Mouse (Mus musculus): ENCODE measurements around the gene Plac1. TPM values are rescaled to one million over a fixed set of nuclear protein-coding genes. Genes with fewer than 3 reads are reported as not detected.
"Not testable (repeated sequence)": the region's sequence is repeated elsewhere in the genome, so short reads cannot be mapped to it uniquely, and the experiment has no call there.

Gene Plac1
- total and polyA plus RNA-seq, 3 experiments: not detected

DNA sequence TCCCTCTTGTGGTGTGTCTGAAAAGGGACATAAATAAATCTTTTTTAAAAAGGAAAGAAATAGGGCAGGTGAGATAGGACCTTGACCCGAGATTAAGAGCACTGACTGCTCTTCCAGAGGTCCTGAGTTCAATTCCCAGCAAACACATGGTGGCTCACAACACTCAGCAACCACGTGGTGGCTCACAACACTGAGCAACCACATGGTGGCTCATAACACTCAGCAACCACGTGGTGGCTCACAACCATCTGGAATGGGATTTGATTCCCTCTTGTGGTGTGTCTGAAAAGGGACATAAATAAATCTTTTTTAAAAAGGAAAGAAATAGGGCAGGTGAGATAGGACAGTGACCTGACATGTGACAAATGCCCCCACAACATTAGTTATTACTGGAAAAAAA is 215.6 kb downstream of the Plac1 start:
- H3K27me3 ChIP-seq (replicated peaks); H3K4me3 ChIP-seq (replicated peaks in 1 of 3; ENCODE audit: low read depth in 2 of 3, low read length in 2 of 3, poor library complexity in 1 of 3); H3K9ac ChIP-seq (ENCODE audit: insufficient read depth, low read depth); H3K4me1 ChIP-seq (ENCODE audit: control insufficient read depth in 1 of 2, insufficient read depth in 2 of 2); dilution Hi-C loops (cut with MboI; ENCODE audit: extremely low pct_ligation_motif_present, extremely low pct_unique_long_range_greater_than_20kb, low sequenced_read_pairs); H3K9me3 ChIP-seq (replicated peaks; ENCODE audit: low read length); H3K27ac ChIP-seq (ENCODE audit: insufficient read depth, low read depth); H3K4me2 ChIP-seq (ENCODE audit: insufficient read depth, low read depth, poor library complexity, severe bottlenecking); H3K79me2 ChIP-seq (replicated peaks; ENCODE audit: control insufficient read depth, extremely low read depth, insufficient read depth, poor library complexity, severe bottlenecking): not testable (repeated sequence)
- in situ Hi-C loops (cut with MboI; ENCODE audit: low pct_ligation_motif_present, low pct_unique_long_range_greater_than_20kb, low sequenced_read_pairs): loop anchor here (25.0 kb wide), 1 partner anchor 238 kb away; the partner anchor contains the start of genes Fam122b and Fam122c
- TF ChIP-seq USF1 (IDR thresholded peaks at IDR 0.05; ENCODE audit: low read depth, low read length) (peak; percentile 34), MAX (IDR thresholded peaks at IDR 0.05; ENCODE audit: low read length) (peak; percentile 96), CTCF (conservative IDR thresholded peaks at IDR 0.05 in 1 of 2, IDR thresholded peaks at IDR 0.05 in 1 of 2; ENCODE audit: low read depth in 2 of 2, low read length in 2 of 2) (peak in 1 of 2 experiments; percentile 68; a peak in 2 of 4 replicates), MXI1 (IDR thresholded peaks at IDR 0.05; ENCODE audit: low read depth, low read length) (peak; percentile 86), MYC (IDR thresholded peaks at IDR 0.05; ENCODE audit: low read depth, low read length) (peak; percentile 98), SIN3A (IDR thresholded peaks at IDR 0.05; ENCODE audit: low read length) (0 out of 2 replicates have a peak, but pooled peaks have one; percentile 40), SMC3 (IDR thresholded peaks at IDR 0.05; ENCODE audit: low read depth, low read length) (peak; percentile 44), RAD21 (IDR thresholded peaks at IDR 0.05; ENCODE audit: low read depth, low read length) (peak; percentile 31)
- DNase-seq (ENCODE audit: extremely low read depth): peak; percentile 31
- peaks cover 12 to 27% of the 10 kb centered on the region in 2 experiments for H3K36me3 ChIP-seq (replicated peaks in 1 of 2; ENCODE audit: control insufficient read depth in 1 of 2, insufficient read depth in 1 of 2, low read length in 1 of 2)

DNA sequence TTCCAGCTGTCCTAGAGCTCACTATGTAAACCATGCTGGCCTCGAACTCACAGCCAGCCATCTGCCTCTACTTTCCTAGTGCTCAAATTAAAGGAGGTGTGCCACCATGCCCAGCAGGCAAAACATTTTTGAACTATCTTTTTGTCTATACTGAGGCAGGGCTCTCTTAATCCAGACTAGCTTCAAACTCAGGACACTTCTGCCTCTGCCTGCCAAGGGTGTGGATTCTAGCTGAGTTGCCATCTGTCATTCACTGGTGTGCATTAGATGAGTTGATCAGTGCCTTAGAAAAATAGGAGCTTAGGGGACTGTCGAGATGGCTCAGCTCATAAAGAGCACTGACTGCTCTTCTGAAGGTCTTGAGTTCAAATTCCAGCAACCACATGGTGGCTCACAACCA is 216.9 kb downstream of the Plac1 start:
- H3K9me3 ChIP-seq (replicated peaks; ENCODE audit: low read length): no peaks in the 10 kb centered on the region
- in situ Hi-C loops (cut with MboI; ENCODE audit: low pct_ligation_motif_present, low pct_unique_long_range_greater_than_20kb, low sequenced_read_pairs) (loop anchor here (25.0 kb wide), 1 partner anchor 239 kb away; the partner anchor contains the start of genes Fam122b and Fam122c), dilution Hi-C loops (cut with MboI; ENCODE audit: extremely low pct_ligation_motif_present, extremely low pct_unique_long_range_greater_than_20kb, low sequenced_read_pairs) (no loop called here)
- no peak for DNase-seq (ENCODE audit: extremely low read depth)
- H3K9ac ChIP-seq (ENCODE audit: insufficient read depth, low read depth): no peak overlapping the region
- no peak overlapping the region for H3K4me3 ChIP-seq (replicated peaks in 1 of 3; ENCODE audit: low read depth in 2 of 3, low read length in 2 of 3, poor library complexity in 1 of 3)
- H3K27me3 ChIP-seq (replicated peaks): no peaks in the 10 kb centered on the region
- TF ChIP-seq MAX (IDR thresholded peaks at IDR 0.05; ENCODE audit: low read length): no peak
- no peak for TF ChIP-seq NRF1 (IDR thresholded peaks at IDR 0.05; ENCODE audit: low read depth, low read length)
- no peak for TF ChIP-seq KAT2A (IDR thresholded peaks at IDR 0.05; ENCODE audit: insufficient replicate concordance, low read length)
- TF ChIP-seq EP300 (IDR thresholded peaks at IDR 0.05; ENCODE audit: low read length): no peak
- no peak for TF ChIP-seq SMC3 (IDR thresholded peaks at IDR 0.05; ENCODE audit: low read depth, low read length)
- TF ChIP-seq JUN (IDR thresholded peaks at IDR 0.05; ENCODE audit: insufficient read depth, low read depth, low read length): no peak
- no peaks in the 10 kb centered on the region for H3K79me2 ChIP-seq (replicated peaks; ENCODE audit: control insufficient read depth, extremely low read depth, insufficient read depth, poor library complexity, severe bottlenecking)
- H3K4me1 ChIP-seq (ENCODE audit: control insufficient read depth in 1 of 2, insufficient read depth in 2 of 2): no peaks in the 10 kb centered on the region
- H3K27ac ChIP-seq (ENCODE audit: insufficient read depth, low read depth): no peak overlapping the region
- peaks cover 12 to 34% of the 10 kb centered on the region in 2 experiments for H3K36me3 ChIP-seq (replicated peaks in 1 of 2; ENCODE audit: control insufficient read depth in 1 of 2, insufficient read depth in 1 of 2, low read length in 1 of 2)
- H3K4me2 ChIP-seq (ENCODE audit: insufficient read depth, low read depth, poor library complexity, severe bottlenecking): no peak overlapping the region

Other genes starting within 250 kb of the Plac1 start
- gene Fam122b, start 29.7 kb upstream of the Plac1 start, total RNA-seq (2012; rRNA removed): 5.2 and 5.4 TPM in 2 replicates
- gene Fam122b, start 29.7 kb upstream of the Plac1 start, total RNA-seq (2014; rRNA removed): 16.4 and 18.9 TPM in 2 replicates
- gene Fam122b, start 29.7 kb upstream of the Plac1 start, polyA plus RNA-seq (2012; ENCODE audit: insufficient read length, low read depth): 19.2 and 24.4 TPM in 2 replicates
- not detected in 2 replicates for gene Fam122c, start 33.3 kb upstream of the Plac1 start, total RNA-seq (2012; rRNA removed)
- gene Fam122c, start 33.3 kb upstream of the Plac1 start, total RNA-seq (2014; rRNA removed): not detected in 2 replicates
- gene Fam122c, start 33.3 kb upstream of the Plac1 start, polyA plus RNA-seq (2012; ENCODE audit: insufficient read length, low read depth): not detected in 2 replicates
- gene Mospd1, start 130.4 kb upstream of the Plac1 start, total RNA-seq (2012; rRNA removed): 4.4 and 4.6 TPM in 2 replicates
- 14.5 and 15.5 TPM in 2 replicates for gene Mospd1, start 130.4 kb upstream of the Plac1 start, total RNA-seq (2014; rRNA removed)
- 5.6 and 7.0 TPM in 2 replicates for gene Mospd1, start 130.4 kb upstream of the Plac1 start, polyA plus RNA-seq (2012; ENCODE audit: insufficient read length, low read depth)
- not detected in 2 replicates for gene Etd, start 194.8 kb upstream of the Plac1 start, total RNA-seq (2012; rRNA removed)
- not detected in 2 replicates for gene Etd, start 194.8 kb upstream of the Plac1 start, total RNA-seq (2014; rRNA removed)
- not detected in 2 replicates for gene Etd, start 194.8 kb upstream of the Plac1 start, polyA plus RNA-seq (2012; ENCODE audit: insufficient read length, low read depth)